Mouse (Mus musculus) liver, postnatal 0 days (tissue): ENCODE measurements around the gene Cope.

ENCODE experiments used
- CTCF ChIP-seq: sonication (generic); IDR thresholded peaks from 2 replicates; pipeline ENCODE4 v1.5.1; 2016; ENCODE audit warnings: antibody characterized with exemption, low read depth
- EP300 ChIP-seq: IDR thresholded peaks from 2 replicates; pipeline ENCODE4 v1.6.1; 2016; ENCODE audit warnings: antibody characterized with exemption, low read depth, mild to moderate bottlenecking

- no peak for TF ChIP-seq CTCF
- no peak for TF ChIP-seq EP300
Observed at GRCm38 (mm10) chr8:70353194-70353817, 51.0 kb downstream of the Cope start, which contains the start of gene Upf1.
